Mouse (Mus musculus) layer of hippocampus, postnatal 10 days (tissue): Measurements from ENCODE around the gene Cib4. TPM values are rescaled to one million over a fixed set of nuclear protein-coding genes. Genes with fewer than 3 reads are reported as not detected.
A peak's percentile ranks its signal among the peaks of the same experiment; 100 is the strongest.

Source experiments
- DNase-seq, 2 experiments: peaks; one replicate each; pipeline ENCODE4 v3.0.0; 2021; ENCODE audit warnings: low spot score in 2 of 2
- total RNA-seq, 2 experiments: library from RNA; stranded (reverse); gene quantifications; 2 replicates each; pipeline ENCODE4 v1.2.3; 2021

The Cib4 gene
- total RNA-seq, 2 experiments from 2014 or later: not detected

GRCm38 (mm10) chr5:30519494-30519893 lies 26.1 kb downstream of the Cib4 start:
- DNase-seq: no peak

GRCm38 (mm10) chr5:30518547-30518946 lies 27.1 kb downstream of the Cib4 start:
- DNase-seq: no peak

- no peak for DNase-seq
Observed at GRCm38 (mm10) chr5:30518108-30518507, 27.5 kb downstream of the Cib4 start.

GRCm38 (mm10) chr5:30516376-30516775 lies 29.3 kb downstream of the Cib4 start:
- DNase-seq: peak; percentile 60 to 61

GRCm38 (mm10) chr5:30513111-30513510 lies 32.5 kb downstream of the Cib4 start:
- no peak for DNase-seq

- no peak for DNase-seq
Observed at GRCm38 (mm10) chr5:30497299-30497698, 48.3 kb downstream of the Cib4 start.

GRCm38 (mm10) chr5:30496821-30497220 lies 48.8 kb downstream of the Cib4 start:
- DNase-seq: no peak

GRCm38 (mm10) chr5:30495288-30495687 lies 50.3 kb downstream of the Cib4 start:
- no peak for DNase-seq

GRCm38 (mm10) chr5:30494606-30495005 lies 51.0 kb downstream of the Cib4 start:
- no peak for DNase-seq

- no peak for DNase-seq
Observed at GRCm38 (mm10) chr5:30493723-30494122, 51.9 kb downstream of the Cib4 start.

- DNase-seq: no peak
Observed at GRCm38 (mm10) chr5:30490845-30491244, 54.8 kb downstream of the Cib4 start.

GRCm38 (mm10) chr5:30490215-30490614 lies 55.4 kb downstream of the Cib4 start:
- no peak for DNase-seq

GRCm38 (mm10) chr5:30485136-30485535 lies 60.5 kb downstream of the Cib4 start:
- no peak for DNase-seq

GRCm38 (mm10) chr5:30484591-30484990 lies 61.0 kb downstream of the Cib4 start:
- no peak for DNase-seq

- no peak for DNase-seq
Observed at GRCm38 (mm10) chr5:30483533-30483932, 62.1 kb downstream of the Cib4 start.

GRCm38 (mm10) chr5:30482319-30482718 lies 63.3 kb downstream of the Cib4 start:
- peak; percentile 82 for DNase-seq

- DNase-seq: peak; percentile 45 to 52
Observed at GRCm38 (mm10) chr5:30476534-30476933, 69.1 kb downstream of the Cib4 start.

GRCm38 (mm10) chr5:30472148-30472547 lies 73.5 kb downstream of the Cib4 start:
- DNase-seq: no peak

- no peak for DNase-seq
Observed at GRCm38 (mm10) chr5:30470454-30470853, 75.2 kb downstream of the Cib4 start.

GRCm38 (mm10) chr5:30466315-30466714 lies 79.3 kb downstream of the Cib4 start:
- peak; percentile 32 to 33 for DNase-seq

GRCm38 (mm10) chr5:30465861-30466260 lies 79.8 kb downstream of the Cib4 start, which contains the start of gene 1700001C02Rik:
TSS of gene 1700001C02Rik (plus strand) at chr5:30466047.
- DNase-seq: peak; percentile 48 to 58

- DNase-seq: peak; percentile 64 to 70
Observed at GRCm38 (mm10) chr5:30461821-30462220, 83.8 kb downstream of the Cib4 start, which contains the start of gene Otof. TSS of gene Otof (minus strand) at chr5:30461932.

GRCm38 (mm10) chr5:30460155-30460554 lies 85.5 kb downstream of the Cib4 start:
- DNase-seq: peak in 1 of 2 experiments; percentile 48

GRCm38 (mm10) chr5:30456056-30456455 lies 89.6 kb downstream of the Cib4 start:
- peak in 1 of 2 experiments; percentile 39 for DNase-seq
